Mouse (Mus musculus): ENCODE measurements around the gene Taar7f.
"Not testable (repeated sequence)": the region's sequence is repeated elsewhere in the genome, so short reads cannot be mapped to it uniquely, and the experiment has no call there.

DNA sequence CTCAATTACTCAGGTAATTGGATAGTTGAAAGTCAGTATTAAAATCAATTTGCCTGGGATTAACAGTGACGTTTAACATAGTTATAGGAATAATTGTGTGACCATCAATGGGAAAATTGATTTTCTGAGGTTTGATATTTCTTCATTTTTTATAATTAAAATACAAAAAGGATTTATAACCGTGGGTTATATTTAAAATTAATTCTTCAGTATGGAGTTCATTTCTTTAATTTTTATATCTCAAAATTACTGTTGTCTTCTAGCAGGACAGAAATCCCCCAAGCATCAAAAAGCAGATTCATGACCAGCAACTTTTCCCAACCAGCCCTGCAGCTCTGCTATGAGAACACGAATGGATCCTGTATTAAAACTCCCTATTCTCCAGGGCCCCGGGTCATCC, 26.9 kb downstream of the Taar7f start, which contains the start of gene Taar8a:
- TF ChIP-seq TAL1, GATA1 (IDR thresholded peaks at IDR 0.05; ENCODE audit: low read length): not testable (repeated sequence)

Data from erythroblast, embryonic 14.5 days (primary cell).